Mouse (Mus musculus): ENCODE results near the gene Emc10.

Emc10 gene

DNA sequence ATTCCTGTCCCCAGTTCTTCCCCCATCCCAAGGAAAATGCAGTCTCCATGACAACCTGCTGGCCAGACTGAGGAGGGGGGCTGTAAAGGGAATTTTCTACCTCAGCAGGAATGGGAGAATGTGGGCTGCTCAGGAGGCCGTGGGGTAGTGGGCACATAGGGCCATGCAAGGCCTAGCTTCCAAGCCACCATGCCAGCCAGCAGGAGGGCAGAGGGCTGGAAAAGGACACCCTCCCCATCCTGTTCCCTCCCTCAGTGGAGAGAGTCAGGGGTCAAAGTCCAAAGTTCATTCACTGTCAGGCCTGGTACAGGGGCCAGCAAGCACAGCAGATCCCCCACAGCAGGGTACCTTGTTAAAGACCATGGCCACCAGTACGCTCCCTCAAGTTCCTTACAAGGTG is 31.2 kb downstream of the Emc10 start, which contains the start of gene Aspdh:
TSS of gene Aspdh (plus strand) at position 281 of the 400 bp plus-strand sequence.
- no peak for ATAC-seq (ENCODE audit: insufficient number of reproducible peaks, low FRiP score, low TSS enrichment)

DNA sequence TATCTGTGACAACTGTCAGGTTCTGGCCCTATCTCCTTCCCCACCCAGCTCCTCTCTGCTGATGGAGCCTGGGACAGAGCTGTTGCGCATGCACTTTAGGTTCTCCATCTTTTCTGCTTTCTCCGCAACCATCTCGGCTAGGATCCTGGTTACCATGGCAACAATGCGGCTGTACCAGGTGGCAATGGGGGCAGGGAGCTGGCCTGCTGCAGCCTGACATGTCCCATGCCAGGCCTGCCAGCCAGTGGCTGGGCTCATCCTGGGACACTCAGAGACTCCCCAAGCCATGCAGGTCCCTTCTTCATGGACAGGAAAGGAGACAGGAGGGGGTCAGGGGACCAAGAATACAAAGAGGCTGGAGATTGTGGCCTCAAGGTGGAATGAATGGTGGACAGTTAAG is 31.8 kb downstream of the Emc10 start:
- peak; percentile 47; the same call in 1 of the 2 replicates for ATAC-seq (ENCODE audit: insufficient number of reproducible peaks, low FRiP score, low TSS enrichment)

DNA sequence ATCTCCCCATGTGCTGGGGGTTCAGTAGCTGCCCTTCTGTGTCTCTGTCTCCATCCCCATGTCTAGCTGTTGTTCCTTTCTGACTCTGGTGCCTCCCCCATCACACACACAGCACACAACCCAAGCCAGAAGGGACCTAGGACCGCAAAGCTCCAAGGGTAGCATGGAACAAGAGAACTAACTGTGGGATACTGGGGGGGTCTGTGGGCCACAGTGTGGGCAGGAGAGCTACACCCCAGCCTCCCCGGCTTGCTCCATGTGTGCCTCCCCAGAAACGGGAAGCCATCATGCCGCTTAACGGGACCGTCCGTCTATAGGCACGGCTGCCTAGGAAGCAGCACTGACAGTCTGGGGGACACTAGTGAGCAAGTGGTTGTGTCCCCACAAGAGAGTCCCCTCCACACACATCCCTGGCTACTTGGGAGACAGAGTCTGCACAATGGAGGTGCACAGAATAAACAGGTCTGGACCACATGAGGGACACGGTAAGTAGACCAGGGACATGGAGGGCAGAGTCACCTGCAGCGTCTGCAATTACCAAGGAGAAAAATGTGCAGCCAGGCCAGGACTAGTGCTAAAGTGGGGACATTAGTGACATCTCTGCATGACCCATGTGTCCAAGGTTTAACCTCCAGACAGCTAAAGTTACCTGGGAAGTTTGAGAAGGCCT is 32.6 kb downstream of the Emc10 start:
- no peak for ATAC-seq (ENCODE audit: insufficient number of reproducible peaks, low FRiP score, low TSS enrichment)

DNA sequence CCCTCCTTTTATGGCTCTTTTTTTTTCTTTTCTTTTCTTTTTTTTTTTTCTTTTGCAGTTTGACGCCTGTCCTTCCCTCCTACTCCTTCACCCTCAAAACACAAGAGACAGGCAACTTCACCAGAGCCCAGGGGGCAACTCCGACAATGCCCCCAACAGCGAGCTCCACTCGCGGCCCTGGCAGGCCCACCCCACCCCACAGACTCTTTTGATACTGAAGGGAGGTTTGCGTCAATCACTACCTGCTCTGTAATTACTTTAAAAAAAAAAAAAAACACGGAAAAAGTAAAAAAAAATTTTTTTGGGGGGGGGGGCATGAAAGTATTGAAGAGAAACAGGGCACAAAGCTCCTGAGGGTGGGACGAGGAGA is 33.3 kb downstream of the Emc10 start:
- ATAC-seq (ENCODE audit: insufficient number of reproducible peaks, low FRiP score, low TSS enrichment), result no peak

DNA sequence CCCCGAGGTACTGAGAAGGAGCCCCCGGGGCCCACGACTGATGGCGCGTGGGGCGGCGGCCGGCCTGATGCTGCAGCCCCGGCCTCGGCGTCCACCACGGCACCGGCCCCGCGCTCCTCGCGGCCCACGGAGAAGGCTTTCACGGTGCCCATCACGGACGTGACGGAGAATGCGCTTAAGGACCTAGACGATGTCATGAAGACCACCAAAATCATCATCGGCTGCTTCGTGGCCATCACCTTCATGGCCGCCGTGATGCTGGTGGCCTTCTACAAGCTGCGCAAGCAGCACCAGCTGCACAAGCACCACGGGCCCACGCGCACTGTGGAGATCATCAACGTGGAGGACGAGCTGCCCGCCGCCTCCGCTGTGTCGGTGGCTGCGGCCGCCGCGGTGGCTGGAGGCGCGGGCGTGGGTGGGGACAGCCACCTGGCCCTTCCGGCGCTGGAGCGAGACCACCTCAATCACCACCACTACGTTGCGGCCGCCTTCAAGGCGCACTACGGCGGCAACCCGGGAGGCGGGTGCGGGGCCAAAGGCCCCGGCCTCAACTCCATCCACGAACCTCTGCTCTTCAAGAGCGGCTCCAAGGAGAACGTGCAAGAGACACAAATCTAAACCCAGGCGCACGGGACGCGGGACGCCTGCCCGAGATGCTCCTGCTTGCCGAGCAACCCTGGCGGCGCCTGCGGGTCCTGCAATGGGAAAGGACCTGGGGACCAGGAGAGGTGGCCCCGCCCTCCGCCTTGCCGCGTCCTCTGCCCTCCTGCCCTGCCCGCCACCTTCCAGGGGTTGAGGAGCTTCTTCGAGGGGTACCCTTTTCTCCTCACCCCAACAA is 33.9 kb downstream of the Emc10 start:
- ATAC-seq (ENCODE audit: insufficient number of reproducible peaks, low FRiP score, low TSS enrichment), result no peak

DNA sequence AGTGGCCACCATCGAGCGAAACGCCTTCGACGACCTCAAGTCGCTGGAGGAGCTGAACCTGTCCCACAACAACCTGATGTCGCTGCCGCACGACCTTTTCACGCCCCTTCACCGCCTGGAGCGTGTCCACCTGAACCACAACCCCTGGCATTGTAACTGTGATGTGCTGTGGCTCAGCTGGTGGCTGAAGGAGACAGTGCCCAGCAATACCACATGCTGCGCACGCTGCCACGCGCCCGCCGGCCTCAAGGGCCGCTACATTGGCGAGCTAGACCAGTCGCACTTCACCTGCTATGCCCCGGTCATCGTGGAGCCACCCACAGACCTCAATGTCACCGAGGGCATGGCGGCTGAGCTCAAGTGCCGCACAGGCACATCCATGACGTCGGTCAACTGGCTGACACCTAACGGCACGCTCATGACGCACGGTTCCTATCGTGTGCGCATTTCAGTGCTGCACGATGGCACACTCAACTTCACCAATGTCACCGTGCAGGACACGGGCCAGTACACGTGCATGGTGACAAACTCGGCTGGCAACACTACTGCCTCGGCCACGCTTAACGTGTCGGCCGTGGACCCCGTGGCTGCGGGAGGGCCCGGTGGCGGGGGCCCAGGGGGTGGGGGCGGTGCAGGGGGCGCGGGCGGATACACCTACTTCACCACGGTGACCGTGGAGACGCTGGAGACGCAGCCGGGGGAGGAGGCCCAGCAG is 34.7 kb downstream of the Emc10 start:
- ATAC-seq (ENCODE audit: insufficient number of reproducible peaks, low FRiP score, low TSS enrichment), result no peak

DNA sequence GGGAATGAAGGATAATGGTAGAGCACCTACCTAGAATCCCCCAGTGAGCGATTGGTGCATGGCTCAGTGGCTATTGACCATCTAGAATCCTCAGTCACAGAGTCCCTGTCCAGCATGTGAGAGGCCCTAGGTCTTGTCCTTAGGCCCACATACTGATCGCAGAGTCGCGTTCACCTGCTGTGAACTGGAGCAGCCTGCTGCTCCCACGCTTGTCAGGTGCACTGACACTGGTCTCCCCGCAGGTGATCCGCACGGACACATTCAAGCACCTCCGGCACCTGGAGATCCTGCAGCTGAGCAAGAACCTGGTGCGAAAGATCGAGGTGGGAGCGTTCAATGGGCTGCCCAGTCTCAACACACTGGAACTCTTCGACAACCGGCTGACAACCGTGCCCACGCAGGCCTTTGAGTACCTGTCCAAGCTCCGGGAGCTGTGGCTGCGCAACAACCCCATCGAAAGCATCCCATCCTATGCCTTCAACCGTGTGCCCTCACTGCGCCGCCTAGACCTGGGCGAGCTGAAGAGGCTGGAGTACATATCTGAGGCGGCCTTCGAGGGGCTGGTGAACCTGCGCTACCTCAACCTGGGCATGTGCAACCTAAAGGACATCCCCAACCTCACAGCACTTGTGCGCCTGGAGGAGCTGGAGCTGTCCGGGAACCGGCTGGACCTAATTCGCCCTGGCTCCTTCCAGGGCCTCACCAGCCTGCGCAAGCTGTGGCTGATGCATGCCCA is 35.4 kb downstream of the Emc10 start:
- ATAC-seq (ENCODE audit: insufficient number of reproducible peaks, low FRiP score, low TSS enrichment), result no peak

DNA sequence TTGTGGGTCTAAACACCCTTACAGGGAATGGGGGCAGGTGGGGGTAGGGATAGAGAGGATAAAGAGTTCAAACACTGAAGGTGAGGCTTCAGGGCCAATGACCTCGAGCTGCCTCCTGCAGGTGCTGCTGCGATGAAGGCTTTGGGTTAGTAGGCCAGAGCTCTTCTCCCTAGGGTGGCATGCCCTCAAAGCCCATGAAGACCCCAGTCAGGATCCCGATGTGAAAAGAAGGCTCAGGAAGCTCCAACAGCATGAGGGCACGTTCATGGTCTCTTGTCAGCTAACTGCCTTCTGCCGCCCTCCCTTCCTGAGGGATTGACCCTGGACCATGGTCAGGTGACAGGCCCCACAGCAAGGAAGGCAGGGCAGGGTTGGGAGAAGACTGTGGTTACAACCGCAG is 36.3 kb downstream of the Emc10 start:
- ATAC-seq (ENCODE audit: insufficient number of reproducible peaks, low FRiP score, low TSS enrichment), result no peak

DNA sequence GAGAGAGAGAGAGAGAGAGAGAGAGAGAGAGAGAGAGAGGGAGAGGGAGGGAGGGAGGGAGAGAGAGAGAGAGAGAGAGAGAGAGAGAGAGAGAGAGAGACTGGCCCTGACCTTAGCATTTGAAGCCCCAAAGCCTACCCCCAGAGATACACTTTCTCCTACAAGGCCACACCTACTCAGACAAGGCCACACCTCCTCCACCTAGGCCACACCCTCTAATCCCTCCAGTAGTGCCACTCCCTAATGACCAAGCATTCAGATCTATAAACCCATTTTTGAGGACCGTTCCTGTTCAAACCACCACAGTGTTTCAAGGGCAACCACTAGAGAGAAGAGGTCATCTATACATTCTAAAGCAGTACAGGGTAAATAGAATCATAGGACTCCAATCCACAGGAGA is 40.0 kb downstream of the Emc10 start:
- ATAC-seq (ENCODE audit: insufficient number of reproducible peaks, low FRiP score, low TSS enrichment), result no peak

DNA sequence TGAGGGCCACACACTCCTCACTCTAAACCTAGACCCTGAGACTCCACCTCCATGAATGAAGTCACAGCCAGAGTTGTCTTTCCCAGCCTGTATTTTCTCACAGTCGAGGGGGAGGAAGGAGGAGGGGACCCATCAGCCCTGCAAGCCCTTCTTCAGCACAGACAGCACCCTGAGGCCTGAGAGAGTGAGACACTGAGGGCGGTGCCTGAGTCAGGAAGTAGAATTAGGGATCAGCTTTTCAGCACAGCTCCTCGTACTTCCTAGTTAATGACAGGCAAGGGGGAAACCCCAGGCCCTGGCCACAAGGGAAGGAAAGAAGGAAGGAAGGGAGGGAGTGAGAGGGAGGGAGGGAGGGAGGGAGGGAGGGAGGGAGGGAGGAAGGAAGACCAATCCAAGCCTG is 43.1 kb downstream of the Emc10 start:
- ATAC-seq (ENCODE audit: insufficient number of reproducible peaks, low FRiP score, low TSS enrichment), result no peak

DNA sequence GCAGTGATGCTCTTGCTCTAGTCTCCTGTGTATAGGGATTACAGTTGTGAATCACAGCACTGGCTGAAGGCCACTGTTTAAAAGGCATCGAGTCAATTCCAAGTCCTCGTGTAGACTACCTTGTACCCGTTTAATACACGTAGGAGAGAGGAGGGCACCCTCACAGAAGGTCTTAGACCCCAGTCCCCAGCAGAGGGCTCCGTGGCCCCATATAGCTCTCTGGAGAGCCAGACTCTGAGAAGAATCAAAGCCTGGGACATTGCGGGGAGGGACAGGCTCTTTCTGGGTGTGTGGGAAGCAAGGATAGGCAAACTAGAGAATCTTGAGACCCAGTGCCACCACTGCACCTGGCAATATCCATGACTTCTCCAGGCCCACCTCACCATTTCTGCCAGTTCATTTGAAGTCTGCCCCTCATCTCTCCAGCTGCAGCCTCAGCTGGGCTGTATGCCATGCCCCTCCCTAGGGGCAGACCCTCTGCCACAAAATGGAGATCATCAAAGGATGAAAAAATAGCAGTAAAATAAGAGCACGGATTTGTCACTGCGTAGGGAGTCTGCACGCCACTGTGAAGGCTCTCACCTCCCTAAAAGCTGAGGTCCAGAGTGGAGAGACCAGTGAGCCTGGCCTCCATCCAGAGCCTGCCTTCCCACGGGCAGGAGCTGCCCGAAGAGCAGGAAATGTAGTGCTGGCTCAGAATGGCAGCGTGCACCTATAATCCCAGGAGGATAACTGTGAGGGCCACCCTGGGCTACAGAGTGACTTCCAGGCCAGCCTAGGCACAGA is 50.1 kb downstream of the Emc10 start:
- ATAC-seq (ENCODE audit: insufficient number of reproducible peaks, low FRiP score, low TSS enrichment), result no peak

DNA sequence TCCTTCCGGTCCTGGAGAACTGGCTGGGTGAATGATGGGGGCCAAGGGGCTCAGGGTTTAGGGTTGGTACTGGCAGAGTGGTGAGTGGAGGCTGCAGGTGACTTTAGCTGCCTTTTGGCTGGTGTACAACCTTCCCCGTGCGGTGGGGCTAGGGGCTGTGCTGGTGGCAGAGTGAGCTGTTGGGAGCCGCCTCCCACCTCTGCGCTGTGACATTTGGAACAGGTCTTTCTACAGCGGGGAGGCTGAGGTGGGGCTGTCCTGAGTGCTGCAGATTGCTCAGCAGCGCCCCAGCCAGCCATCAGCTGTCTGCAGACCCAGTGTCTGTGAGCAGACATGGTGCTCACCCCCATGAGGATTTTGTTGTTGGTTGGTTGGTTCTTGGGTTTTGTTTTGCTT is 50.8 kb downstream of the Emc10 start:
- ATAC-seq (ENCODE audit: insufficient number of reproducible peaks, low FRiP score, low TSS enrichment), result no peak

DNA sequence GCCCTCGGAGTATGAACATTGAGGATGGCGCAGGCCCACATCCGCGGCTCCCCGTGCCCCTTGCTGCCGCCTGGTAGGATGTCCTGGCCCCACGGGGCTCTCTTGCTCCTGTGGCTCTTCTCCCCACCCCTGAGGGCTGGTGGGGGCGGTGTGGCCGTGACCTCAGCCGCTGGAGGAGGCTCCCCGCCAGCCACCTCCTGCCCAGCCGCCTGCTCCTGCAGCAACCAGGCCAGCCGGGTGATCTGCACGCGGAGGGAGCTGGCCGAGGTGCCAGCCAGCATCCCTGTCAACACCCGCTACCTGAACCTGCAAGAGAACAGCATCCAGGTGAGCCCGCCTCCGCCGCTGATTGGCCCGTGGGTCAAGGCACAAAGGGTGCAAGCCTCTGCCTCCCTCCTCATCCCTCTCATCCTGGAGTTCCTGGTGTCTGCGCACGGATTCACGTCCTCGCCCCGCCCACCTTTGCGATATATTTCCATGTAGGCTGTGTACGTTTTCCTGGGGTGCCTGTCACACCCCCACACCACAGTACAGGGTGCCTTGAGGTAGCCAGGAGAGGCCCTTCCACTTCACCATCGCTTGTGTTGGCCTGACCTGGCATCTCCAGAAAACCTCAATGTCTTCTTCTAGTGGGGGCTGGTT is 51.3 kb downstream of the Emc10 start:
- no peak for ATAC-seq (ENCODE audit: insufficient number of reproducible peaks, low FRiP score, low TSS enrichment)

DNA sequence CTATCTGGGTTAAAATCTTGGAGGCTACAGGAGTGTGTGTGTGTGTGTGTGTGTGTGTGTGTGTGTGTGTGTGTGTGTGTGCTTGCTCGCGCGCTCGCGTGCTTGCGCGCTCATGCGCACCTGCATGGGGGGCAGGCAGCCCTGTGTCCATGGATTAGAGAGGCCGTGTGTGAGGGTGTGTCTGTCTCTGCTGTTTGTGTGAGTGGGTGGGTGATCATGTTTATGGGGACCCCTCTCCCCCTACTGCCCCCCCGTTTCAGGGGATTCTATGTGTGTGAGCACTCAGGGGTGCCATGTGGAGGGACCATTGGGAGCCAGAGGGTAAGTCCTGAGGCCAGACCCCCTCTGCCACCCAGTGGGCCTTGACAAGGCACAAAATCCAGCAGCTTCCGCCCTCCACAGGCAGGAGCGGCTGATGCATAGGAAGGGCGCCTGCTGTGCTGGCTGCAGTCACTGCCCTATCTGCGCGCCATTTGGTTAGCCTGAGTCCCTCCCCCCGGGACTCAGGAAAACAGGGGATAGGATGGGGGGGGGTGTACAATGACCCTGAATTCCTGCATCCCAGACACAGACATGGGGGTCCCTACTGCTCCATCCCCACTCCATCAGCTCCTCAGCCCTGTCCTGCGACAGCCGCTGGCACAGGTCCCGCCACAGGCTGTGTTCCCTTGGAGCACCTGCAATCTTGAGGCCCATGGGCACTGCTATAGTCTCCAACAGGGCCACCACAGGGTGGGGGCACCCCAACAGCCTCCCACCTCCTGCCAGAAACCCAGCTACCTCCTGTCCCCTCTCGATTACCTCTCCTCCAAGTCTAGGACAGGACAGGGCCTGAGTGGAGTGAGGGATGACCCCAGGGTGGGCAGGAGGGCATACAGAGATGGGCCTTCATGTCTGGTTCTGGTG is 52.8 kb downstream of the Emc10 start:
- peak; percentile 54 for ATAC-seq (ENCODE audit: insufficient number of reproducible peaks, low FRiP score, low TSS enrichment)

DNA sequence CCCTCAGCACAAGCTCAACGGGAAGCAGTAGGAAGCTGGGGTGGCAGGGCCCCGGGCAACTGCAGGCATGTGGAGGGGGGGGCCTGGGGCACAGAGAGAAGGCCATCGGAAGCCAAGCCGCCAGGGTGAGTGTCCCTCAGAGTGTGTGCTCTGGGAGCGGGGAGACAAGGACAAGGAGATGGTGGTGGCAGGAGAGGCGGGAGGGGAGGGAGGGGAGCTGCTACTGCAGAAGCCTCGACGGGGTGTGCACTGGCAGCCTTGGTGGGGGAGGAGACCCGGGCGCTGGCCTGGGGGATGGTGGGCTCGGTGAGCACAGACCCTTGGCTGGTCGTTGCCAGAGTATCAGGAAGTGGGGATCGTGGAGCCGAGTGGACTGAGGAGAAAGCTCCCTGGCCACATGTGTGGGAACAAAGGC is 53.9 kb downstream of the Emc10 start:
- ATAC-seq (ENCODE audit: insufficient number of reproducible peaks, low FRiP score, low TSS enrichment), result peak; percentile 27; the same call in 1 of the 2 replicates

DNA sequence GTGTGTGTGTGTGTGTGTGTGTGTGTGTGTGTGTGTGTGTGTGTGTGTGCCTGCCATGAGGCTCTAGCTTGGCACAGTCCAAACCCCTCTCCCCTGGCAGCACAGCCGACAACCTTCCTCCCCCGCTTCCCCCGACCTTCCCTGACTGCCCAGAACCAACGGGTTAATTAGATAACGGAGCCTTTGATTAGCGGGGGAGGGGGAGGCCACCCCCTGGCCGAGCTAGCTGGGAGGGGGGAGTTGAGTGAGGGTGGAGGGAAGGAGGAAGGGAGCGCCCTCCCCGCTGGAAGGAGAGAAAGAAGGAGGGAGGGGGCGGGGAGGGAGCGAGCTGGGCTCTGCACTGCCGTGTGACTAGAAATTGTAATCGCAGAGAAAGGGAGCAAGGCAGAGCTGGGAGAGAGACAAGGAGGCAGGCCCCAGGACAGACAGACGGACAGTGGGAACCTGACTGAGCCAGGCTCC is 54.6 kb downstream of the Emc10 start:
- ATAC-seq (ENCODE audit: insufficient number of reproducible peaks, low FRiP score, low TSS enrichment), result no peak; the same call in 1 of the 2 replicates

DNA sequence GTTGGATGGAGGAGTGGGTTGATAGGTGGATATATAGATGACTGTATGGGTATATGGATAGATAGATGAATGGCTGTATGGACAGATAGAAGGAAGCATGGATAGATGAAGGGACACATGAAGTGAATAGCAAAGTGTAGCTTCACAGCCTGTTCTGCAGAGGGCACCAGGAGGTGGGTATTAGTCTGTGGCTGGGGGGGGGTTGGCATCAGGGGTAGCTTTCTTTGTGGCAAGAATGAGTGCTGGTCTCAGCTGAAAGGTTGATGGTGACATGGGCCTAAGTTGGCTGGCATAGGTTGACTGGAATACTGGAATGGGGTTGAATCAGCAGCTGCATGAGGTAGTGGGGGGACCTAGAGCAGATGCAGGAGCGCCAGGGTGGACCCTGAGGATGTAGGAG is 55.1 kb downstream of the Emc10 start:
- ATAC-seq (ENCODE audit: insufficient number of reproducible peaks, low FRiP score, low TSS enrichment), result no peak

DNA sequence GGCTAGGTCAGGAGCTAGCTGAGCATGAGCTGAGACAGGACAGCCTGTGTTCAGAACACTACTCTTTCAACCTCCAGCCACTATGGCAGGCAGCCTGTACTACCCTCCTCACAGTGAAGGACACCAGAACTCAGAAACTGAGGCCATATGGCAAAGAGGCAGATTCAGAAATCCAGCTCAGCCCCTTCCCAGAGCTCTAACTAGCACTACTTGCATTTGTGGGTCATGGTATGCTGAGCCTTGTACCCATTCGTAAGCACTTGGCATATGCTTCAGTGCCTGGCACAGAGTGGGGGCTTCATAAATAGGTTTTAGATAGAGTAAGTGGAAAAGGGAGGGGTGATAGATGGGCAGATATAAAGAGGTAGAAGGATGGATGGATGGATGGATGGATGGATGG is 55.9 kb downstream of the Emc10 start:
- ATAC-seq (ENCODE audit: insufficient number of reproducible peaks, low FRiP score, low TSS enrichment), result no peak
